Mouse (Mus musculus) E14TG2a.4 (cell line): Measurements from ENCODE around the gene Tcf25.

Experiments
- H3K27me3 ChIP-seq: 2 replicates; pipeline ENCODE4 v1.6.1; 2014; ENCODE audit warnings: low read length, control low read depth; ENCODE audit not compliant: insufficient read depth
- H3K36me3 ChIP-seq: 2 replicates; pipeline ENCODE4 v1.6.1; 2014; ENCODE audit warnings: low read length, control low read depth; ENCODE audit not compliant: insufficient read depth
- H3K4me1 ChIP-seq: replicated peaks from 2 replicates; pipeline ENCODE4 v1.6.1; 2014; ENCODE audit warnings: low read depth, low read length, control low read depth
- H3K4me3 ChIP-seq: replicated peaks from 2 replicates; pipeline ENCODE4 v1.5.1; 2014; ENCODE audit warnings: mild to moderate bottlenecking, low read length
- H3K9me3 ChIP-seq: 2 replicates; pipeline ENCODE4 v1.6.1; 2014; ENCODE audit warnings: low read length, control low read depth
- CTCF ChIP-seq: conservative IDR thresholded peaks from 2 replicates; pipeline ENCODE4 v1.5.1; 2014; ENCODE audit warnings: low read length
- NANOG ChIP-seq: IDR thresholded peaks from 2 replicates; pipeline ENCODE4 v1.6.1; 2014; ENCODE audit warnings: borderline replicate concordance, low read length, mixed read lengths
- POU5F1 ChIP-seq: IDR thresholded peaks from 2 replicates; pipeline ENCODE4 v1.6.1; 2014; ENCODE audit warnings: low read length, borderline replicate concordance

Tcf25 gene

DNA sequence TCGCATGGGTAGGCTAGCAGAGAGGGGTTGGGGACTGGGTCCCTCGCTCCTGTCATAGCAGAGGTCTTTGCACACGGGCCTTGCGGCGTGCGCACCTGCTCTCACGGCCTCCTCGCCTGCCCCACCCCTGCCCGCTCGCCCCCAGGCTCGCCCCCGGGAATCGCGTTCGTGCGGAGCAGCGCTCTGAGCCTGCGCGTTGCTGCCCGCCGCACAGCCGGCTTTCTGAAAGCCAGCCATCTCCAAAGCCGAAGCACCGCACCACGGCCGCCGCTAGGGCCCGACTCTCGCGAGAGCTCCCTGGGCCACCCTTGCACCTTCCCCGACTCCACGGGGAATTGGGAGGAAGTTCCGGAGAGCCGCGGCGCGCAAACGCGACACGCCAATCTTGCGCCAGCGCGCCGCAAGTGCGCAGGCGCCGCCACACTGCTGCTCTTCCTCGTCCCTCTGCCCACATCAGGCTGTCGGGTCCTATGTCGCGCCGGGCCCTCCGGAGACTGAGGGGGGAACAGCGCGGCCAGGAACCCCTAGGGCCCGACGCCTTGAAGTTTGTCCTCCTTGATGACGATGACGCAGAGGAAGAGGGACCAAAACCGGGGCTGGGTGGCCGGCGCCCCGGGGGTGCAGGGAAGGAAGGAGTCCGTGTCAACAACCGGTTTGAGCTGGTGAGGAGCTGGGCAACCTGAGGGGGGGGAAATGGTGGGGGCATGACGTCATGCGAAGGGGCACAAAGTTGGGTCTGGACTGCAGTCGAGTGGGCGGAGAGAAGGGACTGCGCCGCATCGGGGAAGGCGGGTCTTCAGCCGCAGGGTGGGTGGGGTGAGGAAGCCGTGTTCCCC, at the start of gene Tcf25:
TSS of gene Tcf25 (plus strand) at position 351 of the 836 bp plus-strand sequence.
- H3K9me3 ChIP-seq, result no peaks in the 10 kb centered on the region
- H3K27me3 ChIP-seq, result no peaks in the 10 kb centered on the region
- TF ChIP-seq CTCF (no peak), NANOG (no peak), POU5F1 (no peak)
- H3K4me1 ChIP-seq, result peaks cover 52% of the 10 kb centered on the region
- H3K36me3 ChIP-seq, result peaks cover 23% of the 10 kb centered on the region
- H3K4me3 ChIP-seq, result peak within 1 kb of the TSS; percentile 98

DNA sequence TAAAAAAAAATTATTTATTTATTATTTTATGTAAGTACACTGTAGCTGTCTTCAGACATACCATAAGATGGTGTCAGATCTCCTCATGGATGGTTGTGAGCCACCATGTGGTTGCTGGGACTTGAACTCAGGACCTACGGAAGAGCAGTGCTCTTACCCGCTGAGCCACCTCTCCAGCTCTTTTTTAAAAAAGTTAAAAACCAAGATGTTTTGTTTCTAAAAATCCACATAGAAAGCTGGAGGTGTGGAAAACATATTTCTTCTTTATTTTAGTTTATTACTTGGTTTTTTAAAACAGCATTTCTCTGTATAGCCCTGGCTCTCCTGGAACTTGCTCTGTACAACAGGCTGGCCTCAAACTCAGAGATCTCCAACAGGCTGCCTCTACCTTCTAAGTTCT, 45.0 kb upstream of the Tcf25 start:
- no peak for TF ChIP-seq POU5F1
- no peak for TF ChIP-seq CTCF
- no peak for TF ChIP-seq NANOG
- Histone ChIP-seq H3K4me1 (peaks cover 40% of the 10 kb centered on the region), H3K4me3 (no peak overlapping the region), H3K36me3 (no peaks in the 10 kb centered on the region), H3K9me3 (no peaks in the 10 kb centered on the region), H3K27me3 (0 out of 2 replicates have a peak, but pooled peaks cover 2% of the 10 kb centered on the region)

DNA sequence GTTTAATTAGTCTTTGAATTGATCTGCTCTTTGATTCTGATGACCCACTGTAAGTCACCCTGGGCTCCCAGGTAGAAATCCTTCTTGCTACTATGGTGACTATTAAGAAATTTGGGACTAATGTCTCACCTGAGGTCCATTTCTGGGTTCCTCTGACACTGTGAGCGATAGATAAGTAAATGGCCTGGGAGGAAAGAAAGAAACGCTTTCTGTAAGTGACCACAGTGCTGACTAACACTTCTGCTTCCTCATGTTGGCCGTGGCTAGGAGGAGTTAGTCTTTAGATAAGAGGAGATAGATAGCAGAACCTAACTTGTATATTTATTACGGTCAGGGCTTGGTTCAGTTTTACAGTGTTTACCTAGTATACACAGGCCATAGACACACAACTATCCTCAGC, 44.2 kb upstream of the Tcf25 start:
- TF ChIP-seq NANOG, result no peak
- TF ChIP-seq CTCF, result no peak
- H3K9me3 ChIP-seq, result no peaks in the 10 kb centered on the region
- no peaks in the 10 kb centered on the region for H3K36me3 ChIP-seq
- 0 out of 2 replicates have a peak, but pooled peaks cover 2% of the 10 kb centered on the region for H3K27me3 ChIP-seq
- peaks cover 48% of the 10 kb centered on the region for H3K4me1 ChIP-seq
- no peak overlapping the region for H3K4me3 ChIP-seq

GRCm38 (mm10) chr8:123329961-123330360, 43.6 kb upstream of the Tcf25 start:
- Histone ChIP-seq H3K36me3 (no peaks in the 10 kb centered on the region), H3K27me3 (0 out of 2 replicates have a peak, but pooled peaks cover 2% of the 10 kb centered on the region), H3K9me3 (no peaks in the 10 kb centered on the region), H3K4me1 (peaks cover 53% of the 10 kb centered on the region), H3K4me3 (no peak overlapping the region)
- no peak for TF ChIP-seq POU5F1
- TF ChIP-seq CTCF, result no peak
- no peak for TF ChIP-seq NANOG

- Histone ChIP-seq H3K4me1 (peaks cover 55% of the 10 kb centered on the region), H3K4me3 (no peak overlapping the region), H3K9me3 (no peaks in the 10 kb centered on the region), H3K27me3 (0 out of 2 replicates have a peak, but pooled peaks cover 2% of the 10 kb centered on the region), H3K36me3 (no peaks in the 10 kb centered on the region)
- TF ChIP-seq CTCF (no peak), NANOG (no peak), POU5F1 (no peak)
Measured at GRCm38 (mm10) chr8:123330701-123331100, 42.9 kb upstream of the Tcf25 start.

GRCm38 (mm10) chr8:123331301-123331700, 42.3 kb upstream of the Tcf25 start:
- no peaks in the 10 kb centered on the region for H3K9me3 ChIP-seq
- TF ChIP-seq POU5F1 (no peak), NANOG (no peak), CTCF (no peak)
- 0 out of 2 replicates have a peak, but pooled peaks cover 2% of the 10 kb centered on the region for H3K27me3 ChIP-seq
- H3K4me1 ChIP-seq, result peaks cover 56% of the 10 kb centered on the region
- H3K36me3 ChIP-seq, result no peaks in the 10 kb centered on the region
- H3K4me3 ChIP-seq, result no peak overlapping the region

- no peaks in the 10 kb centered on the region for H3K36me3 ChIP-seq
- peaks cover 61% of the 10 kb centered on the region for H3K4me1 ChIP-seq
- no peaks in the 10 kb centered on the region for H3K9me3 ChIP-seq
- H3K27me3 ChIP-seq, result 0 out of 2 replicates have a peak, but pooled peaks cover 2% of the 10 kb centered on the region
- TF ChIP-seq CTCF (no peak), POU5F1 (no peak), NANOG (no peak)
- peak overlapping the region; percentile 86 for H3K4me3 ChIP-seq
Measured at GRCm38 (mm10) chr8:123331810-123332209, 41.7 kb upstream of the Tcf25 start.

- peaks cover 63% of the 10 kb centered on the region for H3K4me1 ChIP-seq
- peak within 1 kb of the TSS; percentile 86 for H3K4me3 ChIP-seq
- TF ChIP-seq CTCF, result no peak
- TF ChIP-seq NANOG, result no peak
- no peak for TF ChIP-seq POU5F1
Measured at GRCm38 (mm10) chr8:123332262-123333090, 41.1 kb upstream of the Tcf25 start, which contains the start of gene Spire2. Gene Spire2 (plus strand): TSS chr8:123332713.

More at GRCm38 (mm10) chr8:123332262-123333090, 41.1 kb upstream of the Tcf25 start, which contains the start of gene Spire2:
- Histone ChIP-seq H3K36me3 (no peaks in the 10 kb centered on the region), H3K9me3 (no peaks in the 10 kb centered on the region), H3K27me3 (0 out of 2 replicates have a peak, but pooled peaks cover 2% of the 10 kb centered on the region)
